In genomic region chr5:90884628-90885242, GRCm38 (mm10) we compare ENCODE assay signal across 9 mouse cellular contexts. TPM values are rescaled to one million over a fixed set of nuclear protein-coding genes. Genes with fewer than 3 reads are reported as not detected.
DNase-seq lines count a peak whose midpoint lies in the region; ATAC-seq and TF ChIP-seq lines count a peak whose summit lies in the region.
"Had no signal": no experiment of that assay in that cellular context is flagged by ENCODE, and none has a peak within 500 bp of the region (broad histone marks: within the 10 kb centered on the region; RNA-seq: fewer than 3 reads in every experiment).

No protein-coding gene starts in this region.

- peak; percentile 21; the same call in 1 of the 2 replicates for ATAC-seq in forebrain, embryonic 13.5 days
- ATAC-seq in forebrain, embryonic 12.5 days (ENCODE audit: low FRiP score): no peak
- ATAC-seq in liver, embryonic 16.5 days (ENCODE audit: low read depth): peak; percentile 64; the same call in 1 of the 2 replicates
- ATAC-seq in liver, embryonic 11.5 days (replicated peaks; ENCODE audit: low FRiP score): no peak
- peak; percentile 27; the same call in 1 of the 2 replicates for ATAC-seq in forebrain, postnatal 0 days

- H3K9me3 ChIP-seq in forebrain, embryonic 13.5 days (replicated peaks): no peaks in the 10 kb centered on the region
- H3K9me3 ChIP-seq in forebrain, embryonic 12.5 days: no peaks in the 10 kb centered on the region
- H3K9me3 ChIP-seq in liver, embryonic 16.5 days (replicated peaks; ENCODE audit: control insufficient read depth, low read length): no peaks in the 10 kb centered on the region
- H3K9me3 ChIP-seq in liver, embryonic 11.5 days (ENCODE audit: control insufficient read depth, low read length): no peaks in the 10 kb centered on the region
- no peaks in the 10 kb centered on the region for H3K9me3 ChIP-seq in forebrain, postnatal 0 days (ENCODE audit: low read length)
- H3K9me3 ChIP-seq: neural tube, embryonic 12.5 days had no signal

- no peak overlapping the region for H3K4me3 ChIP-seq in forebrain, embryonic 13.5 days
- H3K4me3 ChIP-seq in forebrain, embryonic 12.5 days (replicated peaks): no peak overlapping the region
- H3K4me3 ChIP-seq in liver, embryonic 16.5 days (ENCODE audit: low read depth, low read length): no peak overlapping the region
- H3K4me3 ChIP-seq in liver, embryonic 11.5 days (ENCODE audit: low read depth, low read length): no peak overlapping the region
- H3K4me3 ChIP-seq in forebrain, postnatal 0 days (ENCODE audit: low read depth, low read length): no peak overlapping the region
- H3K4me3 ChIP-seq: neural tube, embryonic 12.5 days had no signal

- H3K4me1 ChIP-seq in forebrain, embryonic 13.5 days: no peaks in the 10 kb centered on the region
- no peaks in the 10 kb centered on the region for H3K4me1 ChIP-seq in forebrain, embryonic 12.5 days
- H3K4me1 ChIP-seq in liver, embryonic 16.5 days (ENCODE audit: control insufficient read depth, low read depth, low read length): no peaks in the 10 kb centered on the region; the same call in 1 of the 2 replicates
- H3K4me1 ChIP-seq in liver, embryonic 11.5 days (replicated peaks; ENCODE audit: control insufficient read depth, insufficient read depth, low read length): no peaks in the 10 kb centered on the region
- H3K4me1 ChIP-seq in forebrain, postnatal 0 days (ENCODE audit: insufficient read depth): no peaks in the 10 kb centered on the region
- H3K4me1 ChIP-seq: neural tube, embryonic 12.5 days had no signal

- H3K36me3 ChIP-seq in forebrain, embryonic 13.5 days (ENCODE audit: poor library complexity, severe bottlenecking): no peaks in the 10 kb centered on the region
- no peaks in the 10 kb centered on the region for H3K36me3 ChIP-seq in forebrain, embryonic 12.5 days (replicated peaks)
- no peaks in the 10 kb centered on the region for H3K36me3 ChIP-seq in liver, embryonic 16.5 days (ENCODE audit: control insufficient read depth, insufficient read depth)
- H3K36me3 ChIP-seq in liver, embryonic 11.5 days (ENCODE audit: control insufficient read depth, insufficient read depth, low read length): no peaks in the 10 kb centered on the region
- H3K36me3 ChIP-seq in forebrain, postnatal 0 days (ENCODE audit: insufficient read depth): no peaks in the 10 kb centered on the region
- H3K36me3 ChIP-seq: neural tube, embryonic 12.5 days had no signal

- DNase-seq in liver, embryonic 11.5 days (ENCODE audit: low spot score): no peak
- DNase-seq in forebrain, postnatal 0 days: no peak
- peak; percentile 25 for DNase-seq in lung, postnatal 14 days
- no peak for DNase-seq in layer of hippocampus, postnatal 10 days (ENCODE audit: low spot score in 2 of 2)
- DNase-seq in spleen, postnatal 36 days (ENCODE audit: low spot score in 2 of 2): no peak

- no peak for TF ChIP-seq CTCF in forebrain, postnatal 0 days (IDR thresholded peaks at IDR 0.05; ENCODE audit: low read depth)

- no peak overlapping the region for H3K27ac ChIP-seq in forebrain, embryonic 13.5 days
- no peak overlapping the region for H3K27ac ChIP-seq in forebrain, embryonic 12.5 days
- H3K27ac ChIP-seq in liver, embryonic 16.5 days (ENCODE audit: low read length): no peak overlapping the region
- H3K27ac ChIP-seq in liver, embryonic 11.5 days (ENCODE audit: low read depth, low read length): no peak overlapping the region
- H3K27ac ChIP-seq in forebrain, postnatal 0 days (ENCODE audit: low read depth, low read length): no peak overlapping the region
- H3K27ac ChIP-seq: neural tube, embryonic 12.5 days had no signal

- WGBS in forebrain, embryonic 13.5 days: 67% methylated on average over 2 of the region's 2 CpGs
- WGBS in forebrain, embryonic 12.5 days: 82% methylated on average over 2 of the region's 2 CpGs
- WGBS in liver, embryonic 16.5 days (ENCODE audit: insufficient replicate concordance): 40% methylated on average over 2 of the region's 2 CpGs
- 50% methylated on average over 2 of the region's 2 CpGs for WGBS in liver, embryonic 11.5 days
- 57% methylated on average over 2 of the region's 2 CpGs for WGBS in forebrain, postnatal 0 days

- H3K9ac ChIP-seq in forebrain, embryonic 13.5 days: no peak overlapping the region
- no peak overlapping the region for H3K9ac ChIP-seq in forebrain, embryonic 12.5 days
- H3K9ac ChIP-seq in liver, embryonic 16.5 days (ENCODE audit: low read depth, low read length): no peak overlapping the region
- H3K9ac ChIP-seq in liver, embryonic 11.5 days (ENCODE audit: low read depth, low read length): no peak overlapping the region
- H3K9ac ChIP-seq in forebrain, postnatal 0 days: no peak overlapping the region
- H3K9ac ChIP-seq: neural tube, embryonic 12.5 days had no signal

- H3K4me2 ChIP-seq in forebrain, embryonic 13.5 days: no peak overlapping the region
- H3K4me2 ChIP-seq in forebrain, embryonic 12.5 days: no peak overlapping the region
- no peak overlapping the region for H3K4me2 ChIP-seq in liver, embryonic 16.5 days (ENCODE audit: low read depth, low read length)
- H3K4me2 ChIP-seq in liver, embryonic 11.5 days: no peak overlapping the region
- no peak overlapping the region for H3K4me2 ChIP-seq in forebrain, postnatal 0 days (ENCODE audit: low read depth)
- H3K4me2 ChIP-seq: neural tube, embryonic 12.5 days had no signal

- no peaks in the 10 kb centered on the region for H3K27me3 ChIP-seq in forebrain, embryonic 13.5 days
- H3K27me3 ChIP-seq in forebrain, embryonic 12.5 days: no peaks in the 10 kb centered on the region
- no peaks in the 10 kb centered on the region for H3K27me3 ChIP-seq in liver, embryonic 16.5 days (ENCODE audit: control insufficient read depth, insufficient read depth, low read depth, low read length)
- H3K27me3 ChIP-seq in liver, embryonic 11.5 days (replicated peaks; ENCODE audit: control insufficient read depth, insufficient read depth, low read length): no peaks in the 10 kb centered on the region
- H3K27me3 ChIP-seq in forebrain, postnatal 0 days (ENCODE audit: insufficient read depth, low read length): no peaks in the 10 kb centered on the region
- H3K27me3 ChIP-seq: neural tube, embryonic 12.5 days had no signal

RNA-seq across cellular contexts. Expression of gene Cxcl1, which starts 6.3 kb away (rescaled TPM):
- polyA plus RNA-seq in forebrain, embryonic 13.5 days (2015; fragmentation: Nextera tagmentation; extraction: Ambion mirVana): 0.19 TPM in 1 of 2 replicates, not detected in the other
- polyA plus RNA-seq in forebrain, embryonic 12.5 days (2016; fragmentation: Nextera tagmentation; extraction: Ambion mirVana): not detected in 2 replicates
- 1.4 and 1.5 TPM in 2 replicates for polyA plus RNA-seq in liver, embryonic 16.5 days (2015; fragmentation: Nextera tagmentation; extraction: Ambion mirVana)
- polyA plus RNA-seq in liver, embryonic 11.5 days (2014; fragmentation: Nextera tagmentation; extraction: Ambion mirVana): 0.84 TPM in 1 of 2 replicates, not detected in the other
- not detected in 2 replicates for total RNA-seq in forebrain, postnatal 0 days (2014; rRNA removed)
- polyA plus RNA-seq in forebrain, postnatal 0 days (2015; fragmentation: Nextera tagmentation; extraction: Ambion mirVana): 0.25 and 0.48 TPM in 2 replicates
- 1 to 10 TPM; 1.1 to 1.3 TPM for total RNA-seq in layer of hippocampus, postnatal 10 days (2021)
- polyA plus RNA-seq: neural tube, embryonic 12.5 days had no signal

RNA-seq across cellular contexts. Expression of gene Cxcl2, which starts 18.9 kb away (rescaled TPM):
- not detected in 2 replicates for polyA plus RNA-seq in forebrain, embryonic 13.5 days (2015; fragmentation: Nextera tagmentation; extraction: Ambion mirVana)
- polyA plus RNA-seq in forebrain, embryonic 12.5 days (2016; fragmentation: Nextera tagmentation; extraction: Ambion mirVana): not detected in 2 replicates
- not detected in 2 replicates for polyA plus RNA-seq in liver, embryonic 16.5 days (2015; fragmentation: Nextera tagmentation; extraction: Ambion mirVana)
- polyA plus RNA-seq in liver, embryonic 11.5 days (2014; fragmentation: Nextera tagmentation; extraction: Ambion mirVana): 0.22 TPM in 1 of 2 replicates, not detected in the other
- total RNA-seq in forebrain, postnatal 0 days (2014; rRNA removed): not detected in 2 replicates
- not detected in 2 replicates for polyA plus RNA-seq in forebrain, postnatal 0 days (2015; fragmentation: Nextera tagmentation; extraction: Ambion mirVana)
- total RNA-seq in layer of hippocampus, postnatal 10 days (2021): not detected
- polyA plus RNA-seq: neural tube, embryonic 12.5 days had no signal

RNA-seq across cellular contexts. Expression of gene Mthfd2l, which starts 46.2 kb away (rescaled TPM):
- polyA plus RNA-seq in forebrain, embryonic 13.5 days (2015; fragmentation: Nextera tagmentation; extraction: Ambion mirVana): 86.5 and 97.2 TPM in 2 replicates
- polyA plus RNA-seq in forebrain, embryonic 12.5 days (2016; fragmentation: Nextera tagmentation; extraction: Ambion mirVana): 96.0 and 100 TPM in 2 replicates
- polyA plus RNA-seq in liver, embryonic 16.5 days (2015; fragmentation: Nextera tagmentation; extraction: Ambion mirVana): 4.8 and 5.8 TPM in 2 replicates
- polyA plus RNA-seq in liver, embryonic 11.5 days (2014; fragmentation: Nextera tagmentation; extraction: Ambion mirVana): 22.4 and 23.1 TPM in 2 replicates
- 74.5 and 76.1 TPM in 2 replicates for total RNA-seq in forebrain, postnatal 0 days (2014; rRNA removed)
- 43.3 and 46.6 TPM in 2 replicates for polyA plus RNA-seq in forebrain, postnatal 0 days (2015; fragmentation: Nextera tagmentation; extraction: Ambion mirVana)
- total RNA-seq in layer of hippocampus, postnatal 10 days (2021): 10 to 100 TPM; 17.7 to 20.9 TPM

Comparison
In these comparisons a context has a peak if more than half of its experiments do, and no peak if none do; other contexts are left out.
1. ATAC-seq: peak in forebrain, embryonic 13.5 days (single experiment), liver, embryonic 16.5 days (single experiment) and forebrain, postnatal 0 days (single experiment); none in forebrain, embryonic 12.5 days (single experiment) and liver, embryonic 11.5 days (single experiment).